8 mouse cellular contexts compared by ENCODE assay signal in genomic region chr17:70633181-70633944, GRCm38 (mm10).
DNase-seq lines count a peak whose midpoint lies in the region; ATAC-seq and TF ChIP-seq lines count a peak whose summit lies in the region.

No protein-coding gene starts in this region.

- 6% methylated on average over 9 of the region's 9 CpGs for WGBS in forebrain, embryonic 11.5 days
- WGBS in heart, embryonic 14.5 days = 14% methylated on average over 9 of the region's 9 CpGs
- WGBS in kidney, postnatal 0 days = 29% methylated on average over 9 of the region's 9 CpGs
- WGBS in limb, embryonic 15.5 days = 21% methylated on average over 9 of the region's 9 CpGs
- WGBS in neural tube, embryonic 13.5 days = 21% methylated on average over 9 of the region's 9 CpGs

- DNase-seq in CD8-positive naive resting alpha-beta T cell, adult 2 months (ENCODE audit: low read depth in 2 of 2, low spot score in 2 of 2) = peak; percentile 28 to 43
- DNase-seq in brain, embryonic 18.5 days (ENCODE audit: low read depth, low spot score) = peak; percentile 69
- DNase-seq in forebrain, embryonic 11.5 days (ENCODE audit: low spot score) = peak; percentile 91
- peak; percentile 87 for DNase-seq in kidney, postnatal 0 days (ENCODE audit: low spot score)
- peak; percentile 69 for DNase-seq in thymus, postnatal 4 days

- H3K4me1 ChIP-seq in forebrain, embryonic 11.5 days (replicated peaks; ENCODE audit: control insufficient read depth, insufficient read depth, low read length) = no peaks in the 10 kb centered on the region
- H3K4me1 ChIP-seq in heart, embryonic 14.5 days (ENCODE audit: control insufficient read depth in 2 of 2, insufficient read depth in 2 of 2, low read length in 2 of 2) = peaks cover 0 to 2% of the 10 kb centered on the region in 2 experiments; a peak in 1 of 4 replicates
- H3K4me1 ChIP-seq in kidney, postnatal 0 days (replicated peaks; ENCODE audit: insufficient read depth, low read length) = no peaks in the 10 kb centered on the region
- H3K4me1 ChIP-seq in limb, embryonic 15.5 days = peaks cover 17% of the 10 kb centered on the region
- peaks cover 12% of the 10 kb centered on the region for H3K4me1 ChIP-seq in neural tube, embryonic 13.5 days (replicated peaks)

- H3K36me3 ChIP-seq in forebrain, embryonic 11.5 days (ENCODE audit: control insufficient read depth, insufficient read depth, low read length) = no peaks in the 10 kb centered on the region
- no peaks in the 10 kb centered on the region for H3K36me3 ChIP-seq in heart, embryonic 14.5 days (ENCODE audit: control insufficient read depth, insufficient read depth, low read length)
- H3K36me3 ChIP-seq in kidney, postnatal 0 days (ENCODE audit: insufficient read depth, low read length) = no peaks in the 10 kb centered on the region
- H3K36me3 ChIP-seq in limb, embryonic 15.5 days = no peaks in the 10 kb centered on the region
- no peaks in the 10 kb centered on the region for H3K36me3 ChIP-seq in neural tube, embryonic 13.5 days

- no peak overlapping the region for H3K4me2 ChIP-seq in forebrain, embryonic 11.5 days (ENCODE audit: low read depth, low read length, severe bottlenecking)
- H3K4me2 ChIP-seq in heart, embryonic 14.5 days (ENCODE audit: low read length) = peak overlapping the region; percentile 37
- no peak overlapping the region for H3K4me2 ChIP-seq in kidney, postnatal 0 days (ENCODE audit: low read length)
- H3K4me2 ChIP-seq in limb, embryonic 15.5 days = no peak overlapping the region
- peak overlapping the region; percentile 18; the same call in 1 of the 2 replicates for H3K4me2 ChIP-seq in neural tube, embryonic 13.5 days

- ATAC-seq in forebrain, embryonic 11.5 days (replicated peaks; ENCODE audit: low FRiP score) = peak; percentile 95
- ATAC-seq in heart, embryonic 14.5 days (ENCODE audit: insufficient number of reproducible peaks, insufficient read depth, low FRiP score, low read depth) = peak; percentile 35; the same call in 1 of the 2 replicates
- peak; percentile 85 for ATAC-seq in kidney, postnatal 0 days (replicated peaks; ENCODE audit: low FRiP score, low read depth)
- ATAC-seq in limb, embryonic 15.5 days (ENCODE audit: insufficient number of reproducible peaks, low FRiP score, low TSS enrichment, low read depth) = peak; percentile 62
- peak; percentile 93 for ATAC-seq in neural tube, embryonic 13.5 days (ENCODE audit: low read depth)

- H3K27me3 ChIP-seq in forebrain, embryonic 11.5 days (ENCODE audit: control insufficient read depth, insufficient read depth, low read length) = no peaks in the 10 kb centered on the region
- H3K27me3 ChIP-seq in heart, embryonic 14.5 days (ENCODE audit: control insufficient read depth, insufficient read depth, low read length) = no peaks in the 10 kb centered on the region
- H3K27me3 ChIP-seq in kidney, postnatal 0 days (ENCODE audit: insufficient read depth, low read length) = no peaks in the 10 kb centered on the region
- H3K27me3 ChIP-seq in limb, embryonic 15.5 days = no peaks in the 10 kb centered on the region
- H3K27me3 ChIP-seq in neural tube, embryonic 13.5 days = no peaks in the 10 kb centered on the region

- H3K9ac ChIP-seq in forebrain, embryonic 11.5 days (ENCODE audit: low read length) = no peak overlapping the region
- no peak overlapping the region for H3K9ac ChIP-seq in heart, embryonic 14.5 days (ENCODE audit: low read length)
- no peak overlapping the region for H3K9ac ChIP-seq in kidney, postnatal 0 days (ENCODE audit: low read depth, low read length)
- H3K9ac ChIP-seq in limb, embryonic 15.5 days = no peak overlapping the region
- H3K9ac ChIP-seq in neural tube, embryonic 13.5 days = no peak overlapping the region

- peak overlapping the region; percentile 39; the same call in 1 of the 2 replicates for H3K27ac ChIP-seq in forebrain, embryonic 11.5 days (ENCODE audit: low read depth, low read length)
- H3K27ac ChIP-seq in heart, embryonic 14.5 days (replicated peaks in 1 of 2; ENCODE audit: control insufficient read depth in 1 of 2, insufficient read depth in 1 of 2, low read depth in 2 of 2, low read length in 2 of 2) = no peak overlapping the region
- no peak overlapping the region for H3K27ac ChIP-seq in kidney, postnatal 0 days
- no peak overlapping the region for H3K27ac ChIP-seq in limb, embryonic 15.5 days
- H3K27ac ChIP-seq in neural tube, embryonic 13.5 days (replicated peaks) = peak overlapping the region; percentile 62

- peak; percentile 85 for TF ChIP-seq CTCF in kidney, postnatal 0 days (IDR thresholded peaks at IDR 0.05; ENCODE audit: low read depth)

- no peak overlapping the region for H3K4me3 ChIP-seq in forebrain, embryonic 11.5 days (ENCODE audit: low read depth, low read length)
- H3K4me3 ChIP-seq in heart, embryonic 14.5 days (ENCODE audit: control insufficient read depth in 1 of 2, insufficient read depth in 1 of 2, low read depth in 1 of 2, low read length in 2 of 2) = no peak overlapping the region
- H3K4me3 ChIP-seq in kidney, postnatal 0 days (replicated peaks; ENCODE audit: low read depth, low read length) = no peak overlapping the region
- H3K4me3 ChIP-seq in limb, embryonic 15.5 days = no peak overlapping the region
- no peak overlapping the region for H3K4me3 ChIP-seq in neural tube, embryonic 13.5 days

- no peaks in the 10 kb centered on the region; the same call in 1 of the 2 replicates for H3K9me3 ChIP-seq in forebrain, embryonic 11.5 days (ENCODE audit: control insufficient read depth, low read length)
- no peaks in the 10 kb centered on the region for H3K9me3 ChIP-seq in heart, embryonic 14.5 days (ENCODE audit: control insufficient read depth, low read length)
- no peaks in the 10 kb centered on the region for H3K9me3 ChIP-seq in kidney, postnatal 0 days (replicated peaks; ENCODE audit: low read length)
- no peaks in the 10 kb centered on the region for H3K9me3 ChIP-seq in limb, embryonic 15.5 days
- no peaks in the 10 kb centered on the region for H3K9me3 ChIP-seq in neural tube, embryonic 13.5 days

Comparison
In these comparisons a context has a peak if more than half of its experiments do, and no peak if none do; other contexts are left out.
1. DNase-seq: peak in every context shown above with its lines; median percentile 91 in forebrain, embryonic 11.5 days; 87 in kidney, postnatal 0 days; 69 in brain, embryonic 18.5 days; 69 in thymus, postnatal 4 days; 36 in CD8-positive naive resting alpha-beta T cell, adult 2 months.
2. ATAC-seq: peak in every context shown above with its lines; median percentile 95 in forebrain, embryonic 11.5 days; 93 in neural tube, embryonic 13.5 days; 85 in kidney, postnatal 0 days; 62 in limb, embryonic 15.5 days; 35 in heart, embryonic 14.5 days.
3. H3K27ac ChIP-seq: peak in forebrain, embryonic 11.5 days (single experiment) and neural tube, embryonic 13.5 days (single experiment); none in heart, embryonic 14.5 days (0 of 2), kidney, postnatal 0 days (single experiment) and limb, embryonic 15.5 days (single experiment).
4. H3K4me2 ChIP-seq: peak in heart, embryonic 14.5 days (single experiment) and neural tube, embryonic 13.5 days (single experiment); none in forebrain, embryonic 11.5 days (single experiment), kidney, postnatal 0 days (single experiment) and limb, embryonic 15.5 days (single experiment).